In the genomic region with DNA sequence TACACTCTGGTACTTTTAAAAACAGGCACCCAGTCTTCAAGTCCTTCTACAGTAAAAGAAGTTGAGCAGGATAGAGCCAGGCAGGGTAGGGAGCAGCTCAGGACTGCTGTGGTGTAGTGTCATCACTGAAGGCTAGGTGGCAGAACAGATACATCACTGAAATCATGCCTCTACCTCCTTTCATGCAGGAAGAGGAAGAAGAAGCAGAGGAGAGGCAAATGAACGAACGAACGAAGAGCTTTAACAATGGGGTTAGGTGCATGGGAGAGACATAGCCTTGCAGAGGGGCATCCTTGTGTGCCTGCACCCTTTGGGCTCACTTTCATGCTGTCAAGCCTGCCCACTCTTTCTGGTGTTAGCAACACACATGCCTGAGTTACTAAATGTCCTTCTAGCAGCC, we compare ENCODE assay signal across 8 mouse cellular contexts. TPM values are rescaled to one million over a fixed set of nuclear protein-coding genes. Genes with fewer than 3 reads are reported as not detected.
DNase-seq lines count a peak whose midpoint lies in the region; ATAC-seq and TF ChIP-seq lines count a peak whose summit lies in the region.

No protein-coding gene starts in this region.

- H3K4me3 ChIP-seq in gastrocnemius, adult 2 months: peak overlapping the region; percentile 54
- 0 out of 2 replicates have a peak overlapping the region, but pooled peaks have one; percentile 2 for H3K4me3 ChIP-seq in forebrain, embryonic 13.5 days
- no peak overlapping the region for H3K4me3 ChIP-seq in hindbrain, embryonic 15.5 days
- peak overlapping the region; percentile 18 for H3K4me3 ChIP-seq in limb, embryonic 13.5 days
- no peak overlapping the region; the same call in 1 of the 2 replicates for H3K4me3 ChIP-seq in neural tube, embryonic 15.5 days (replicated peaks)

- WGBS in forebrain, embryonic 13.5 days: 0% methylated on average over 3 of the region's 3 CpGs
- 7% methylated on average over 3 of the region's 3 CpGs for WGBS in hindbrain, embryonic 15.5 days
- WGBS in limb, embryonic 13.5 days: 9% methylated on average over 3 of the region's 3 CpGs
- 0% methylated on average over 3 of the region's 3 CpGs for WGBS in neural tube, embryonic 15.5 days

- peaks cover 30% of the 10 kb centered on the region for H3K4me1 ChIP-seq in forebrain, embryonic 13.5 days
- peaks cover 44% of the 10 kb centered on the region for H3K4me1 ChIP-seq in hindbrain, embryonic 15.5 days (replicated peaks)
- peaks cover 35% of the 10 kb centered on the region for H3K4me1 ChIP-seq in limb, embryonic 13.5 days
- H3K4me1 ChIP-seq in neural tube, embryonic 15.5 days: peaks cover 51% of the 10 kb centered on the region

- intact Hi-C loops in gastrocnemius, adult 2 months (cut with DNase I): loop anchor here (1.0 to 5.0 kb wide), 4 partner anchors 169 to 484 kb away; no protein-coding TSS in a partner anchor

- no peaks in the 10 kb centered on the region for H3K36me3 ChIP-seq in forebrain, embryonic 13.5 days (ENCODE audit: poor library complexity, severe bottlenecking)
- no peaks in the 10 kb centered on the region for H3K36me3 ChIP-seq in hindbrain, embryonic 15.5 days
- no peaks in the 10 kb centered on the region for H3K36me3 ChIP-seq in limb, embryonic 13.5 days
- no peaks in the 10 kb centered on the region for H3K36me3 ChIP-seq in neural tube, embryonic 15.5 days

- ATAC-seq in forebrain, embryonic 13.5 days: no peak
- peak; percentile 48; the same call in 1 of the 2 replicates for ATAC-seq in hindbrain, embryonic 15.5 days (ENCODE audit: low FRiP score, low read depth)
- 0 out of 2 replicates have a peak, but pooled peaks have one; percentile 31 for ATAC-seq in limb, embryonic 13.5 days (ENCODE audit: low FRiP score, low read depth)
- ATAC-seq in neural tube, embryonic 15.5 days (ENCODE audit: low FRiP score): peak; percentile 68; the same call in 1 of the 2 replicates

- H3K27ac ChIP-seq in gastrocnemius, adult 2 months: peak overlapping the region; percentile 58; the same call in 1 of the 2 replicates
- no peak overlapping the region for H3K27ac ChIP-seq in forebrain, embryonic 13.5 days
- H3K27ac ChIP-seq in hindbrain, embryonic 15.5 days (replicated peaks): no peak overlapping the region
- H3K27ac ChIP-seq in limb, embryonic 13.5 days: peak overlapping the region; percentile 72
- H3K27ac ChIP-seq in neural tube, embryonic 15.5 days (replicated peaks): no peak overlapping the region

- H3K9ac ChIP-seq in forebrain, embryonic 13.5 days: no peak overlapping the region
- no peak overlapping the region for H3K9ac ChIP-seq in hindbrain, embryonic 15.5 days
- no peak overlapping the region for H3K9ac ChIP-seq in limb, embryonic 13.5 days
- 0 out of 2 replicates have a peak overlapping the region, but pooled peaks have one; percentile 12 for H3K9ac ChIP-seq in neural tube, embryonic 15.5 days (replicated peaks)

- peak; percentile 56 for DNase-seq in gastrocnemius, adult 2 months
- no peak for DNase-seq in gastrocnemius, adult 8-10 months (ENCODE audit: low spot score in 2 of 2)
- peak; percentile 14 for DNase-seq in adipocyte (ENCODE audit: low spot score)
- no peak for DNase-seq in thymus, postnatal 14 days

- peak overlapping the region; percentile 32; the same call in 1 of the 2 replicates for H3K4me2 ChIP-seq in forebrain, embryonic 13.5 days
- peak overlapping the region; percentile 47 for H3K4me2 ChIP-seq in hindbrain, embryonic 15.5 days
- H3K4me2 ChIP-seq in limb, embryonic 13.5 days (replicated peaks): peak overlapping the region; percentile 55
- peak overlapping the region; percentile 47 for H3K4me2 ChIP-seq in neural tube, embryonic 15.5 days

- H3K9me3 ChIP-seq in forebrain, embryonic 13.5 days (replicated peaks): no peaks in the 10 kb centered on the region
- H3K9me3 ChIP-seq in hindbrain, embryonic 15.5 days: no peaks in the 10 kb centered on the region
- H3K9me3 ChIP-seq in limb, embryonic 13.5 days: no peaks in the 10 kb centered on the region
- no peaks in the 10 kb centered on the region for H3K9me3 ChIP-seq in neural tube, embryonic 15.5 days (replicated peaks)

- H3K27me3 ChIP-seq in forebrain, embryonic 13.5 days: 0 out of 2 replicates have a peak, but pooled peaks cover 3% of the 10 kb centered on the region
- no peaks in the 10 kb centered on the region for H3K27me3 ChIP-seq in hindbrain, embryonic 15.5 days
- peaks cover 15% of the 10 kb centered on the region for H3K27me3 ChIP-seq in limb, embryonic 13.5 days
- 0 out of 2 replicates have a peak, but pooled peaks cover 6% of the 10 kb centered on the region for H3K27me3 ChIP-seq in neural tube, embryonic 15.5 days (replicated peaks)

- TF ChIP-seq CTCF in gastrocnemius, adult 2 months (IDR thresholded peaks at IDR 0.05): peak; percentile 91

RNA-seq across cellular contexts. Expression of gene Igfbp5, which starts 3.2 kb away (rescaled TPM):
- 100 to 1,000 TPM; 248 to 267 TPM for total RNA-seq in gastrocnemius, adult 2 months (2021)
- total RNA-seq in gastrocnemius, adult 8-10 months (2022): 100 to 1,000 TPM; 100 to 289 (median 178) TPM
- 20.9 and 30.9 TPM in 2 replicates for polyA plus RNA-seq in forebrain, embryonic 13.5 days (2015; fragmentation: Nextera tagmentation; extraction: Ambion mirVana)
- 48.5 and 56.5 TPM in 2 replicates for polyA plus RNA-seq in hindbrain, embryonic 15.5 days (2015; fragmentation: Nextera tagmentation; extraction: Ambion mirVana)
- polyA plus RNA-seq in limb, embryonic 13.5 days (2015; fragmentation: Nextera tagmentation; extraction: Ambion mirVana): 129 and 140 TPM in 2 replicates
- 90.8 and 102 TPM in 2 replicates for polyA plus RNA-seq in neural tube, embryonic 15.5 days (2015; fragmentation: Nextera tagmentation; extraction: Ambion mirVana)

RNA-seq across cellular contexts. Expression of gene Igfbp2, which starts 53.6 kb away (rescaled TPM):
- total RNA-seq in gastrocnemius, adult 2 months (2021): not detected
- under 1 TPM in 3 of 4 experiments, not detected in 1; 0.21 to 0.53 (median 0.29) TPM for total RNA-seq in gastrocnemius, adult 8-10 months (2022)
- polyA plus RNA-seq in forebrain, embryonic 13.5 days (2015; fragmentation: Nextera tagmentation; extraction: Ambion mirVana): 319 and 349 TPM in 2 replicates
- polyA plus RNA-seq in hindbrain, embryonic 15.5 days (2015; fragmentation: Nextera tagmentation; extraction: Ambion mirVana): 463 and 473 TPM in 2 replicates
- polyA plus RNA-seq in limb, embryonic 13.5 days (2015; fragmentation: Nextera tagmentation; extraction: Ambion mirVana): 344 and 367 TPM in 2 replicates
- 278 and 341 TPM in 2 replicates for polyA plus RNA-seq in neural tube, embryonic 15.5 days (2015; fragmentation: Nextera tagmentation; extraction: Ambion mirVana)

Comparison
In these comparisons a context has a peak if more than half of its experiments do, and no peak if none do; other contexts are left out.
1. DNase-seq: peak in gastrocnemius, adult 2 months (single experiment) and adipocyte (single experiment); none in gastrocnemius, adult 8-10 months (0 of 2) and thymus, postnatal 14 days (single experiment).
2. H3K27ac ChIP-seq: peak in gastrocnemius, adult 2 months (single experiment) and limb, embryonic 13.5 days (single experiment); none in forebrain, embryonic 13.5 days (single experiment), hindbrain, embryonic 15.5 days (single experiment) and neural tube, embryonic 15.5 days (single experiment).
3. H3K4me3 ChIP-seq: peak in gastrocnemius, adult 2 months (single experiment), forebrain, embryonic 13.5 days (single experiment) and limb, embryonic 13.5 days (single experiment); none in hindbrain, embryonic 15.5 days (single experiment) and neural tube, embryonic 15.5 days (single experiment).
4. Peak in every context shown above with its lines, with median percentiles within 50 percentile points of each other: H3K4me2 ChIP-seq.